Mouse (Mus musculus) limb, embryonic 12.5 days (tissue): Measurements from ENCODE around the gene Ahsa1. TPM values are rescaled to one million over a fixed set of nuclear protein-coding genes. Genes with fewer than 3 reads are reported as not detected.
A peak's percentile ranks its signal among the peaks of the same experiment; 100 is the strongest.

Experiments used
- ATAC-seq: fragments of 200-750 bp; cut with Nextera tagmentation; 2 replicates; pipeline ENCODE4 v1.8.0; 2017; ENCODE audit warnings: low read depth, moderate TSS enrichment; ENCODE audit not compliant: insufficient number of reproducible peaks, insufficient read depth, low FRiP score, low TSS enrichment
- H3K27ac ChIP-seq: fragments of 300-500 bp; sonication (generic); 2 replicates; pipeline ENCODE4 v1.5.1; 2016; ENCODE audit warnings: mild to moderate bottlenecking, moderate library complexity
- H3K27me3 ChIP-seq: fragments of 300-500 bp; sonication (generic); 2 replicates; pipeline ENCODE4 v1.6.1; 2016; ENCODE audit warnings: mild to moderate bottlenecking, moderate library complexity
- H3K36me3 ChIP-seq: fragments of 300-500 bp; sonication (generic); 2 replicates; pipeline ENCODE4 v1.6.1; 2016; ENCODE audit warnings: mild to moderate bottlenecking, moderate library complexity
- H3K4me1 ChIP-seq: fragments of 300-500 bp; sonication (generic); replicated peaks from 2 replicates; pipeline ENCODE4 v1.6.1; 2016
- H3K4me2 ChIP-seq: fragments of 300-500 bp; sonication (generic); 2 replicates; pipeline ENCODE4 v1.6.1; 2016; ENCODE audit warnings: mild to moderate bottlenecking, moderate library complexity
- H3K4me3 ChIP-seq: fragments of 300-500 bp; sonication (generic); replicated peaks from 2 replicates; pipeline ENCODE4 v1.5.1; 2016; ENCODE audit warnings: mild to moderate bottlenecking
- H3K9ac ChIP-seq: fragments of 300-500 bp; sonication (generic); replicated peaks from 2 replicates; pipeline ENCODE4 v1.6.1; 2016; ENCODE audit warnings: mild to moderate bottlenecking, moderate library complexity
- H3K9me3 ChIP-seq: fragments of 300-500 bp; sonication (generic); 2 replicates; pipeline ENCODE4 v1.6.1; 2016; ENCODE audit warnings: mild to moderate bottlenecking, moderate library complexity
- WGBS: fragments of 180-500 bp; shearing (Covaris S2); methylation state at CpG from one replicate; pipeline ENCODE4 v1.1.7; 2016; 5-methylcytosine and 5-hydroxymethylcytosine counted together
- polyA plus RNA-seq: library from polyadenylated mRNA; unstranded; fragments of >200 nt; fragmentation: Nextera tagmentation; extraction: Ambion mirVana; gene quantifications from 2 replicates; pipeline ENCODE4 v1.2.1, GENCODE M21; 2016

Gene Ahsa1
- 224 and 227 TPM in 2 replicates for polyA plus RNA-seq

DNA sequence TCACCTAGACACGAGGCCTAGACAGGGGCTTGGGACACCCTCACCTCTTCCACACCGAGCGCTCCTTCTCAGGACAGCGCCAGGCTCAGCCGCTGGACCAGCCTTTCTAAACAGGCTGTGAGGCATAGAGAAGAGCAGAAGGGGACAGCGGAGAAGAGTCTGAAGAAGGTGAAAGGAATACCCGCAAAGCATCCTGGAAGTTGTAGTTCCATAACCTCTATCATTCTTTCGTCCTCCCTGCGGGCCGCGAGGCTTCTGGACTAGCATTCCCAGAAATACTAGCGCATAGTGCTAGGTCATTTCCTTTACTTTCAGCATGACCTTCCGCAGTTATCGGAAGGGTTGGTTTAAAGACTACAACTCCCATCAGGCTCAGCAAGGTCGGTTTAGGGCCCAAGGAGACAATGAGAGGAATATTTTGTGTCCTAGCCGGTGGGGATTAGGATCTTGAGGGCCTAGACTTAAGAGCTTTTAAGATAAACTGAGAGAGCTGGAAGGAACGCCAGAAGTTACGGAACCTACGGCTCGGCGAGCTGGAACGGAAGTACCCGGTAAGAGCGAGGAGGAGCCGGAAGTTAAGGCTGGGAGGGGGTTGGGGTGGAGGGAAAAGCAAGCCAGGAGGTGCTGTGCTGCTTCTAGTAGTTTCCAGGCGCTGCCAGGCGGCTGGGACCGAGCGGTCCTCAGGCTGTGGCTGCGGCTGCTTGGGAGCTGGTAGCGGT, at the start of gene Ahsa1, which contains the start of gene Vipas39:
Gene Ahsa1 (plus strand): TSS at position 372 of the 719 bp plus-strand sequence.
Gene Vipas39 (minus strand): TSS at position 149 of the 719 bp plus-strand sequence.
- Histone ChIP-seq H3K4me1 (peaks cover 13% of the 10 kb centered on the region), H3K36me3 (peaks cover 56% of the 10 kb centered on the region), H3K27ac (peak within 1 kb of the TSS; percentile 94), H3K4me2 (peak within 1 kb of the TSS; percentile 81), H3K4me3 (peak within 1 kb of the TSS; percentile 77), H3K9me3 (no peaks in the 10 kb centered on the region), H3K27me3 (no peaks in the 10 kb centered on the region), H3K9ac (peak within 1 kb of the TSS; percentile 73)
- peak; percentile 97 for ATAC-seq
- WGBS, result under 1% methylated on average over 31 of the region's 31 CpGs

DNA sequence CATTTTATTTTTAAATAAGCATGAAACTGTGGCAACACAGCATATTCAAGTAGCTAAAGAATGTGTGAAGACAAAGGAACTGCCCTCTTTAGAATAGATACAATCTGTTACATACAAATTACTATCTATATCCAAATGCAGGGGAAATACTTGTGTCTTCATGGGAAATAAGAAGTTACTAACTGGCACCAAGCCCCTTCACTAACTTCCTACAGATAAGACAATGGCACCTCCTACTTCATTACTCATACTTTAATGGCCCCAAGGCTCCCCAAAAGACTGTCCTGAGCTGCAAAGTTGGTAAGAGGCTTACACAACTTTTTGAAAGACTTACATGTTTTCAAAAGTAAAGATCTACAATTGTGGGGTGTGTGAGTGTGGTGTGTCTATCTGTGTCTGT, 48.7 kb upstream of the Ahsa1 start:
- no peak overlapping the region for H3K4me3 ChIP-seq
- ATAC-seq, result no peak
- H3K9me3 ChIP-seq, result no peaks in the 10 kb centered on the region
- no peak overlapping the region for H3K9ac ChIP-seq
- peaks cover 5% of the 10 kb centered on the region; the same call in 1 of the 2 replicates for H3K4me1 ChIP-seq
- H3K4me2 ChIP-seq, result no peak overlapping the region
- H3K27ac ChIP-seq, result no peak overlapping the region
- no peaks in the 10 kb centered on the region for H3K36me3 ChIP-seq
- H3K27me3 ChIP-seq, result no peaks in the 10 kb centered on the region

DNA sequence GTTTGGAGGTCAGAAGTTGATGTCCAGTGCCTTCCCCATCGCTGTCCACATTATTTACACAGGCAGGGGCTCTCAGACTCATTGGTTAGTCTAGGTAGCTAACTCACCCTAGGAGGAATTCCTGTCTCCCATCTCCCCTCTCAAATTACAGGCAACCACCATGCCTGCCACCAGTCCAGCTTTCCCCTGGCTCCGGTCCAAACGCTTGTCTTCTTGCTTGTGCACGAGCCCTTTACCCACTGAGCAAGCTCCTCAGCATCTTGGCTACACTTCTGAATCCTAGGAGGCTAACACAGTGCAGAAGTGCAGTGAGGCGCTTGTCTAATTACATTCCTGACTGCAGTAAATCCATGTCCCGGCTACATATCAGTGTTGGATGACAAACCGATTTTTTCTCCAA, 46.9 kb upstream of the Ahsa1 start:
- Histone ChIP-seq H3K27ac (no peak overlapping the region), H3K9ac (no peak overlapping the region), H3K4me2 (no peak overlapping the region), H3K4me3 (no peak overlapping the region), H3K4me1 (peaks cover 5% of the 10 kb centered on the region; the same call in 1 of the 2 replicates), H3K9me3 (no peaks in the 10 kb centered on the region), H3K27me3 (no peaks in the 10 kb centered on the region), H3K36me3 (no peaks in the 10 kb centered on the region)
- ATAC-seq, result no peak
- WGBS, result 60% methylated on average over 7 of the region's 7 CpGs

DNA sequence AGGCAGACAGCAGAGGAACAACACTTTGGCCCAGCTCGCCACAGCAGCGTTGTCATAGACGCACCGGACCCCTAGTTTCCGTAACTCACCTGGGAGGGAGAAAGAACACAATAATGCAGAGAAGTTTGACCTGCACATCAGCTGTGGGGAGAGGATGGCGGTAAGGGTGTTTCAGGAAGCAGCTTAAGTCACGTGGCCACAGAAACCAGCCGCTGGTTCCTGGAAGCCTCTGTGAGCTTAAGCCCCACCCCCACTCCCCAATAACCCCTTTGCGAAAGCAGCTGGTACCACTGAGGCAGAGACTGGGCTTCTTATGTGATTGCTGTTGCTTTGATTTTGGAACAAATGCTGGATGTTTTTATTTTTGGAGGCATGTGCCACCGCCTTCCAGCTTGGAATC, 41.3 kb upstream of the Ahsa1 start:
- no peaks in the 10 kb centered on the region for H3K27me3 ChIP-seq
- H3K4me2 ChIP-seq, result no peak overlapping the region
- no peaks in the 10 kb centered on the region for H3K4me1 ChIP-seq
- no peaks in the 10 kb centered on the region for H3K36me3 ChIP-seq
- H3K27ac ChIP-seq, result no peak overlapping the region
- no peaks in the 10 kb centered on the region for H3K9me3 ChIP-seq
- no peak overlapping the region for H3K9ac ChIP-seq
- H3K4me3 ChIP-seq, result no peak overlapping the region
- 74% methylated on average over 10 of the region's 10 CpGs for WGBS
- no peak for ATAC-seq

DNA sequence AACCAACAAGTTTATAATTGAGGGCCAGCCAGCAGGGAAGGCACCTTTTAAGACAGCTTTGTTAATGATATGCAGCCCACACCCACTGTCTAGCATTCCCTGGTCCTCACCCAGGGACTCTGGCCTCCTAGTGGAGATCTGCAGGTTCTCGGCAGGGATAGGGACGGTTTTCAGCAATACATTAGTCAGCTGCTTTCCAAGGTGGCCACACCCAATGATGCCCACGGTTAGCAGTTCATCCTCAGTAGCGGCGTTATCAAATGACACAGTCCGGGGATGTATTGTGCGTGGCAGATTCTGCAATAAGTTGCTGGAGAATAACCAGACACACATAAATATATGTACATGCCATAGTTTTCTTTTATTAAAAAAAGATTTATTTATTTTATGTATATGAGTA, 39.5 kb upstream of the Ahsa1 start:
- ATAC-seq, result no peak

DNA sequence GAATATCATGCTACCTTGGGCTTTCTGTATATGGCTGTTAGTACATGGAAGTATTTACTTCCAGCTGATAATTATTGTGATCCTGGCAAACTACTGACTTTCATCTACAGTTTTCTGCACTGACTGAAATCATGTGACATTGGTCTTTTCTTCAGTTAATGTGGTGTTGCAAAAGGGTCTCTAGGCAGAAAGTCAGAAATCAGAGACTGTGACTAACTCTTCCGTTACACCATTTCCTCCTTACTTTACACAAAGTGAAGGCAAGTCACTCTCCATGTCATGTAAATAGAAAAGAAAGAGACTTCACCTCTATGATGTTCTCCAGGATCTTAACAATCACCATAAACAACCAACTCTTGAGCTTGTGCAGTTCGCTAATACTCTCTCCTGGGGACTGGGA, 36.6 kb upstream of the Ahsa1 start:
- 83% methylated on average over 2 of the region's 2 CpGs for WGBS
- ATAC-seq, result no peak

More for the DNA sequence above, 39.5 kb upstream of the Ahsa1 start:
- Histone ChIP-seq H3K36me3 (no peaks in the 10 kb centered on the region), H3K9me3 (no peaks in the 10 kb centered on the region), H3K9ac (no peak overlapping the region), H3K4me1 (no peaks in the 10 kb centered on the region), H3K27ac (no peak overlapping the region), H3K4me2 (no peak overlapping the region), H3K27me3 (no peaks in the 10 kb centered on the region), H3K4me3 (no peak overlapping the region)
- 74% methylated on average over 7 of the region's 7 CpGs for WGBS

DNA sequence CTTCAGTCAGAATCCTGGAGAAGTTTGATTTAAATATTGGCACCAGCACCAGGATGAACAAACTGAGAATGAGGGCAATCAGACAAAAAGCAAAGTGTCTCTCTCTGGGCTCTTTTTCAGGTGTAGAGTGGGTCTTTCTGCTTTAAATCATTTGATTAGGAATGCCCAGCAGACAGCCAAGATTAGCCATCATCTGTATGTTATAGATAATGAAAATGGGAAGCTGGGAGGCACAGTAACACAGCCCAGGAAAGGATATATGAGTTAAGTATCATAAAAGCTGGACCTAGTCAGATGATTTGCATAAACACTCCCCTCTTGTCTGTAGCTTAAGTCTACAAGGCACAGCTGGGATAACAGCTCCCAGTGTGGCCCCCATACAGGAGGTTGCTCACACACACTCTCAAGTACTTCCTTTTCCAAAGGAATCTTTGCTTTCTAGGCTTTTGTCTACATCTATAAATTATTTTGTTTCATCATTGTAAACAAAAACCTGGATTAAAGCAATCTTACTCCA, 35.8 kb upstream of the Ahsa1 start:
- Histone ChIP-seq H3K36me3 (no peaks in the 10 kb centered on the region), H3K9ac (no peak overlapping the region), H3K4me3 (no peak overlapping the region), H3K27ac (no peak overlapping the region), H3K9me3 (no peaks in the 10 kb centered on the region), H3K27me3 (no peaks in the 10 kb centered on the region), H3K4me2 (no peak overlapping the region), H3K4me1 (no peaks in the 10 kb centered on the region)
- ATAC-seq, result no peak

More for the DNA sequence above, 36.6 kb upstream of the Ahsa1 start:
- Histone ChIP-seq H3K27me3 (no peaks in the 10 kb centered on the region), H3K27ac (no peak overlapping the region), H3K36me3 (no peaks in the 10 kb centered on the region), H3K9me3 (no peaks in the 10 kb centered on the region), H3K4me2 (no peak overlapping the region), H3K9ac (no peak overlapping the region), H3K4me3 (no peak overlapping the region), H3K4me1 (no peaks in the 10 kb centered on the region)

DNA sequence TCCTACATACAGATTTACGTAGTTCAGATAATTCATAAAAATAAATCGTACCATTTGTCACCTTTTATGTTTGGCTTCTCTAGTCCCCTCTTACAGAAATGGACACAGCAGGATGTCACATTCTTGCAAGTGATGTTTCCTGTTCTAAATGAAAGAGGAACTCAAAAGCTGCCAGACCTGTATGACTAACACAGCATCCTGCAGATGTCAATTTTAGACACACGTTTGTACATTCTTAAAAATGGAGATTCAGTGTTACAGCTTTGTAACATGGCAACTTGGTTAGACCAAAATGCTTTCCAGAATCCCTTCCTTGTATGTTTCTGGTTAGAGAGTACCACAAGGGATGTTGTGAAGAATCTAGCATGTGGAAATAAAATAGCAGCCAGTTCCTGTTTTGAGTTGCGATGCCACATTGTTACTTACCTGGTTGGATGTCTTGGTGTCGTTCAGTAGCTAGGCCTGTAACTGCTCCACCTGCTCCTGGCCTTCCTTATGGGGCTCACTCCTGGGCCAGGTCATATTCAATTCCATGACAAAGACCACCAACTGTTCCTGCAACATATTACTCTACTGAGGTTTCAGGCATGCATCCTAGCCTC, 29.3 kb upstream of the Ahsa1 start:
- Histone ChIP-seq H3K4me2 (no peak overlapping the region), H3K9ac (no peak overlapping the region), H3K27ac (no peak overlapping the region), H3K27me3 (no peaks in the 10 kb centered on the region), H3K9me3 (no peaks in the 10 kb centered on the region), H3K4me3 (no peak overlapping the region), H3K4me1 (no peaks in the 10 kb centered on the region), H3K36me3 (peaks cover 43% of the 10 kb centered on the region)
- no peak for ATAC-seq
- 88% methylated on average over 5 of the region's 5 CpGs for WGBS

DNA sequence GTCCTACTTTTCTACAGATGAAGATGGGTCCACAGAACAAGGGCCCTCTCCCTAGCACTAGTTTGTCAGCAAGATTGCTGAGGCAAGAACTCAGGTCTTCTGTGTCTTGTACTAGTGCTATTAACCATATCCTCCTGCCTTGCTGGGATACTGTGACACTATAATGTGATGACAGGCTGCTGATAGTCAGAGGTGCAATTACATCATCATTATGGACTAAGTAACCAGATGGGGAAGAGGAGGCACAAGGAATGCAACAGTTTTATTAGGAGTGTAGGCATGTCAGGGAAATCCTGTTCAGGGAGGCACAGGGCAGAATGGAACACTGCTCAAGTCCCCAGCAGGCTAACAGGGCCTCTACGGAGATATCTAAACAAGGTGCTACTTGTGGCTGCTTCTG, 27.6 kb upstream of the Ahsa1 start, which contains the start of gene Noxred1:
Gene Noxred1 (minus strand): TSS at position 101 of the 400 bp plus-strand sequence.
- no peak within 1 kb of the TSS for H3K27ac ChIP-seq
- H3K36me3 ChIP-seq, result peaks cover 57% of the 10 kb centered on the region
- no peaks in the 10 kb centered on the region for H3K9me3 ChIP-seq
- no peak for ATAC-seq
- H3K4me3 ChIP-seq, result no peak within 1 kb of the TSS
- H3K4me1 ChIP-seq, result no peaks in the 10 kb centered on the region
- 89% methylated on average over 1 of the region's 1 CpGs for WGBS
- H3K4me2 ChIP-seq, result no peak within 1 kb of the TSS
- no peaks in the 10 kb centered on the region for H3K27me3 ChIP-seq
- no peak within 1 kb of the TSS for H3K9ac ChIP-seq

DNA sequence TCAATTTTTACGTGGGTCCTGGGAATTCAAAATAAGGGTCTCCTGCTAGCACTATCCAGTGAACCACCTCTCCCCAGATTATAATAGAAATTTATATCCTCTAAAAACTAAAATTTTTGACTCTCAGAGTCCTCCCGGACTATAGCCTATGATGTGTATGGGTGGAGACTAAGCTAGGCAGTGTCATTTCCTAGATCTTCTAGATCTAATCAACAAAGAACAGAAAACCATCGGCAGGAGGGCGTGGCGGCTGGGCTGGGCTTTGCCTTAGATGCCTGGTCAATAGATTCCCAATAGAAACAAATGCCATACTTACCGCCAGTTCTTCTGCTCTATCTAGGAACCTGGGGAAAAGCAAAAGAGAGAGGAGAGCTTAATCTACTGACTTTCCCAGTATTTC, 16.1 kb upstream of the Ahsa1 start:
- H3K9me3 ChIP-seq, result no peaks in the 10 kb centered on the region
- WGBS, result 92% methylated on average over 6 of the region's 6 CpGs
- no peak overlapping the region for H3K4me3 ChIP-seq
- H3K4me1 ChIP-seq, result no peaks in the 10 kb centered on the region
- H3K4me2 ChIP-seq, result no peak overlapping the region
- H3K9ac ChIP-seq, result no peak overlapping the region
- H3K27ac ChIP-seq, result no peak overlapping the region
- no peak for ATAC-seq
- peaks cover 91% of the 10 kb centered on the region for H3K36me3 ChIP-seq
- H3K27me3 ChIP-seq, result no peaks in the 10 kb centered on the region

DNA sequence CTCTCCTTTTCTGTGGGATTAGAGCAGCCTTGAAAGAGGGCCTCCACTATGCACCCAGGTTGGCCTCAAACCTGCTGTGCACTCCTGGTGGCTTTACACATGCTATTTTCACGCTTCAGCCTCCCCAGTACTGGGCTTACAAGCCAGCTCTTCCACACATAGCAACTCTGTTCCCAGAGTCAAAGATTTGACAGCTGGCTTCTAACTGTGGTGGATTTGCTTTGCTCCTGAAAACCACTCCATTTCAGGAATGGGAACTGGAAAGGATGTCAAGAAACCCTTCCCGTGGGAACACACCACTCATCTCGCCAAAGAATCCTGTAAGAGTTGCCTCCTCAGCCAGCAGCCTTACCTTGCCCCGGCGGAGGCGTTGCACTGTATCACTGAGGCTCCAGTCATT, 12.4 kb upstream of the Ahsa1 start:
- Histone ChIP-seq H3K36me3 (peaks cover 95% of the 10 kb centered on the region), H3K27me3 (no peaks in the 10 kb centered on the region), H3K27ac (no peak overlapping the region), H3K4me2 (no peak overlapping the region), H3K9ac (no peak overlapping the region), H3K4me3 (no peak overlapping the region), H3K4me1 (no peaks in the 10 kb centered on the region), H3K9me3 (no peaks in the 10 kb centered on the region)
- no peak for ATAC-seq
- 95% methylated on average over 6 of the region's 6 CpGs for WGBS
